ENCODE assay signal across 23 mouse cellular contexts in the genomic region with DNA sequence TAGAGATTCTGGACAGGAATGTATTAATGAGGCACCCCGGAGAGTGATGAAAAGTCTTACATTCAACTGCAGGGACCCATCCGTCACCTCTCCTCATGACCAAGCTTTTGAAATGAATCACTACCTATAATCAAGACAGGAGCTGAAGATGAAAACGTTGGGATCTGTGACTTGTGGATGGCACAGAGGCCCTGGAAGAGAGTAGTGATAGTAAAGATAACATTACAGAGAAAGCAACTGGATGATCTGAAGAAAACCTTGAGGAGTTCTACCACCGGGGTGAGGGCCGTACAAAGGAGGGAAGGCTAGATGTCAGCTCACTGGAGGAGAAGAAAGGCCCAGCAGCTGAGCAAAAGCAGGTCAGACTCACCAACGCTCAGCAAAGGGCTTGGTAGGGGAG.
DNase-seq lines count a peak whose midpoint lies in the region; ATAC-seq and TF ChIP-seq lines count a peak whose summit lies in the region.
"Had no signal": no experiment of that assay in that cellular context is flagged by ENCODE, and none has a peak within 500 bp of the region (broad histone marks: within the 10 kb centered on the region; RNA-seq: fewer than 3 reads in every experiment).

No protein-coding gene starts in this region.

- no peak for TF ChIP-seq POLR2A in myocyte (IDR thresholded peaks at IDR 0.05; ENCODE audit: insufficient read length, low read depth)

- no peak overlapping the region for H3K27ac ChIP-seq in forebrain, embryonic 14.5 days (ENCODE audit: low read depth, low read length)
- H3K27ac ChIP-seq in forebrain, embryonic 16.5 days (ENCODE audit: low read length): no peak overlapping the region
- no peak overlapping the region for H3K27ac ChIP-seq in midbrain, embryonic 16.5 days (ENCODE audit: low read length)
- H3K27ac ChIP-seq in midbrain, embryonic 14.5 days (replicated peaks; ENCODE audit: low read depth, low read length): no peak overlapping the region
- H3K27ac ChIP-seq: embryonic facial prominence, embryonic 10.5 days; embryonic facial prominence, embryonic 13.5 days; forebrain, embryonic 10.5 days; forebrain, embryonic 13.5 days; hindbrain, embryonic 13.5 days; intestine, embryonic 15.5 days had no signal

- no peak for DNase-seq in forebrain, embryonic 14.5 days (ENCODE audit: low spot score)
- DNase-seq in midbrain, embryonic 14.5 days: no peak
- no peak for DNase-seq in gastrocnemius, postnatal 25 days
- DNase-seq: adrenal gland, postnatal 10 days; adrenal gland, postnatal 36 days; cerebellum, adult 11-12 months; cerebellum, adult 8-10 months; cerebellum, postnatal 10 days; cerebellum, postnatal 36 days; embryo, embryonic 11 days; gastrocnemius, postnatal 36 days had no signal

- H3K4me1 ChIP-seq in forebrain, embryonic 14.5 days (ENCODE audit: control insufficient read depth, insufficient read depth, low read length): no peaks in the 10 kb centered on the region
- no peaks in the 10 kb centered on the region for H3K4me1 ChIP-seq in forebrain, embryonic 16.5 days (replicated peaks; ENCODE audit: control insufficient read depth, insufficient read depth, low read length)
- H3K4me1 ChIP-seq in midbrain, embryonic 16.5 days (ENCODE audit: control insufficient read depth, insufficient read depth, low read length): no peaks in the 10 kb centered on the region
- no peaks in the 10 kb centered on the region for H3K4me1 ChIP-seq in midbrain, embryonic 14.5 days (ENCODE audit: control insufficient read depth, insufficient read depth, low read length)
- H3K4me1 ChIP-seq: embryonic facial prominence, embryonic 10.5 days; embryonic facial prominence, embryonic 13.5 days; forebrain, embryonic 13.5 days; hindbrain, embryonic 13.5 days; intestine, embryonic 15.5 days had no signal

- no peaks in the 10 kb centered on the region for H3K36me3 ChIP-seq in forebrain, embryonic 14.5 days (ENCODE audit: control insufficient read depth, insufficient read depth, low read length)
- no peaks in the 10 kb centered on the region for H3K36me3 ChIP-seq in forebrain, embryonic 16.5 days (ENCODE audit: control insufficient read depth, insufficient read depth)
- no peaks in the 10 kb centered on the region for H3K36me3 ChIP-seq in midbrain, embryonic 16.5 days (ENCODE audit: control insufficient read depth, insufficient read depth, low read length)
- H3K36me3 ChIP-seq in midbrain, embryonic 14.5 days (ENCODE audit: control insufficient read depth, insufficient read depth, low read length): no peaks in the 10 kb centered on the region
- H3K36me3 ChIP-seq in myocyte (ENCODE audit: control insufficient read depth, insufficient read depth): no peaks in the 10 kb centered on the region
- H3K36me3 ChIP-seq: embryonic facial prominence, embryonic 10.5 days; embryonic facial prominence, embryonic 13.5 days; forebrain, embryonic 10.5 days; hindbrain, embryonic 13.5 days; intestine, embryonic 15.5 days had no signal

- H3ac ChIP-seq in myocyte (ENCODE audit: control insufficient read depth, insufficient read length): no peak overlapping the region

- H3K9ac ChIP-seq in forebrain, embryonic 14.5 days (ENCODE audit: low read length): no peak overlapping the region
- no peak overlapping the region for H3K9ac ChIP-seq in forebrain, embryonic 16.5 days (replicated peaks; ENCODE audit: low read depth, low read length)
- H3K9ac ChIP-seq in midbrain, embryonic 16.5 days (ENCODE audit: low read depth, low read length): no peak overlapping the region
- no peak overlapping the region for H3K9ac ChIP-seq in midbrain, embryonic 14.5 days (replicated peaks; ENCODE audit: low read length)
- H3K9ac ChIP-seq: embryonic facial prominence, embryonic 13.5 days; forebrain, embryonic 13.5 days; hindbrain, embryonic 13.5 days; intestine, embryonic 15.5 days had no signal

- H3K9me3 ChIP-seq in forebrain, embryonic 14.5 days (replicated peaks; ENCODE audit: control insufficient read depth, low read length): no peaks in the 10 kb centered on the region
- H3K9me3 ChIP-seq in forebrain, embryonic 16.5 days (ENCODE audit: control insufficient read depth, low read length): no peaks in the 10 kb centered on the region
- no peaks in the 10 kb centered on the region for H3K9me3 ChIP-seq in midbrain, embryonic 16.5 days (replicated peaks; ENCODE audit: control insufficient read depth, low read length, poor library complexity, severe bottlenecking)
- no peaks in the 10 kb centered on the region for H3K9me3 ChIP-seq in midbrain, embryonic 14.5 days (ENCODE audit: control insufficient read depth, low read length)
- H3K9me3 ChIP-seq: embryonic facial prominence, embryonic 10.5 days; embryonic facial prominence, embryonic 13.5 days; forebrain, embryonic 10.5 days; forebrain, embryonic 13.5 days; hindbrain, embryonic 13.5 days; intestine, embryonic 15.5 days had no signal

- ATAC-seq in forebrain, embryonic 14.5 days: peak; percentile 29; the same call in 1 of the 2 replicates
- ATAC-seq in forebrain, embryonic 16.5 days: no peak
- ATAC-seq in midbrain, embryonic 16.5 days: peak; percentile 67; the same call in 1 of the 2 replicates
- no peak for ATAC-seq in midbrain, embryonic 14.5 days (ENCODE audit: low FRiP score, low TSS enrichment)
- ATAC-seq: forebrain, embryonic 13.5 days; hindbrain, embryonic 16.5 days; intestine, embryonic 15.5 days; Patski had no signal

- H3K27me3 ChIP-seq in forebrain, embryonic 14.5 days (replicated peaks; ENCODE audit: control insufficient read depth, insufficient read depth, low read length): no peaks in the 10 kb centered on the region
- H3K27me3 ChIP-seq in forebrain, embryonic 16.5 days (replicated peaks; ENCODE audit: control insufficient read depth, insufficient read depth, low read length): no peaks in the 10 kb centered on the region
- no peaks in the 10 kb centered on the region for H3K27me3 ChIP-seq in midbrain, embryonic 16.5 days (ENCODE audit: control insufficient read depth, insufficient read depth, low read depth, low read length)
- no peaks in the 10 kb centered on the region for H3K27me3 ChIP-seq in midbrain, embryonic 14.5 days (ENCODE audit: control insufficient read depth, insufficient read depth, low read length)
- no peaks in the 10 kb centered on the region for H3K27me3 ChIP-seq in myocyte (ENCODE audit: control insufficient read depth, insufficient read depth, insufficient read length)
- H3K27me3 ChIP-seq: embryonic facial prominence, embryonic 13.5 days; forebrain, embryonic 13.5 days; hindbrain, embryonic 13.5 days; intestine, embryonic 15.5 days had no signal

- no peaks in the 10 kb centered on the region for H3K79me2 ChIP-seq in myocyte (ENCODE audit: control insufficient read depth, insufficient read depth)

- WGBS in forebrain, embryonic 14.5 days: 68% methylated on average over 6 of the region's 6 CpGs
- 66% methylated on average over 6 of the region's 6 CpGs for WGBS in forebrain, embryonic 16.5 days
- 66% methylated on average over 6 of the region's 6 CpGs for WGBS in midbrain, embryonic 16.5 days
- 78% methylated on average over 6 of the region's 6 CpGs for WGBS in midbrain, embryonic 14.5 days

- H3K4me3 ChIP-seq in forebrain, embryonic 14.5 days (ENCODE audit: low read depth, low read length): no peak overlapping the region
- no peak overlapping the region for H3K4me3 ChIP-seq in forebrain, embryonic 16.5 days (replicated peaks; ENCODE audit: low read length)
- H3K4me3 ChIP-seq in midbrain, embryonic 16.5 days (ENCODE audit: low read depth, low read length): no peak overlapping the region
- no peak overlapping the region for H3K4me3 ChIP-seq in midbrain, embryonic 14.5 days (replicated peaks; ENCODE audit: low read depth, low read length)
- H3K4me3 ChIP-seq in myocyte: no peak overlapping the region
- H3K4me3 ChIP-seq: embryonic facial prominence, embryonic 10.5 days; embryonic facial prominence, embryonic 13.5 days; forebrain, embryonic 10.5 days; forebrain, embryonic 13.5 days; hindbrain, embryonic 13.5 days; intestine, embryonic 15.5 days had no signal

- H3K4me2 ChIP-seq in forebrain, embryonic 14.5 days (ENCODE audit: low read length): no peak overlapping the region
- H3K4me2 ChIP-seq in forebrain, embryonic 16.5 days (ENCODE audit: low read length): no peak overlapping the region
- H3K4me2 ChIP-seq in midbrain, embryonic 16.5 days (ENCODE audit: low read length): no peak overlapping the region
- no peak overlapping the region for H3K4me2 ChIP-seq in midbrain, embryonic 14.5 days (ENCODE audit: low read length)
- peak overlapping the region; percentile 56 for H3K4me2 ChIP-seq in myocyte (ENCODE audit: low read depth)
- H3K4me2 ChIP-seq: embryonic facial prominence, embryonic 13.5 days; forebrain, embryonic 13.5 days; heart, embryonic 11.5 days; hindbrain, embryonic 13.5 days; intestine, embryonic 15.5 days had no signal

TF ChIP-seq in myocyte, 11 proteins besides CTCF, POLR2A, EP300 and RAD21:
- TF ChIP-seq REST (IDR thresholded peaks at IDR 0.05; ENCODE audit: insufficient read depth, insufficient read length): no peak
- TF ChIP-seq TCF12 (IDR thresholded peaks at IDR 0.05; ENCODE audit: insufficient read depth, poor library complexity, severe bottlenecking): no peak
- no peak for TF ChIP-seq E2F4 (IDR thresholded peaks at IDR 0.05; ENCODE audit: insufficient read depth)
- no peak for TF ChIP-seq POLR2AphosphoS2 (IDR thresholded peaks at IDR 0.05; ENCODE audit: insufficient read length, low read depth)

Comparison
In these comparisons a context has a peak if more than half of its experiments do, and no peak if none do; other contexts are left out.
1. ATAC-seq: peak in forebrain, embryonic 14.5 days (single experiment) and midbrain, embryonic 16.5 days (single experiment); none in forebrain, embryonic 16.5 days (single experiment) and midbrain, embryonic 14.5 days (single experiment).